Comparison of ENCODE assay signal across 9 mouse cellular contexts in the genomic region with DNA sequence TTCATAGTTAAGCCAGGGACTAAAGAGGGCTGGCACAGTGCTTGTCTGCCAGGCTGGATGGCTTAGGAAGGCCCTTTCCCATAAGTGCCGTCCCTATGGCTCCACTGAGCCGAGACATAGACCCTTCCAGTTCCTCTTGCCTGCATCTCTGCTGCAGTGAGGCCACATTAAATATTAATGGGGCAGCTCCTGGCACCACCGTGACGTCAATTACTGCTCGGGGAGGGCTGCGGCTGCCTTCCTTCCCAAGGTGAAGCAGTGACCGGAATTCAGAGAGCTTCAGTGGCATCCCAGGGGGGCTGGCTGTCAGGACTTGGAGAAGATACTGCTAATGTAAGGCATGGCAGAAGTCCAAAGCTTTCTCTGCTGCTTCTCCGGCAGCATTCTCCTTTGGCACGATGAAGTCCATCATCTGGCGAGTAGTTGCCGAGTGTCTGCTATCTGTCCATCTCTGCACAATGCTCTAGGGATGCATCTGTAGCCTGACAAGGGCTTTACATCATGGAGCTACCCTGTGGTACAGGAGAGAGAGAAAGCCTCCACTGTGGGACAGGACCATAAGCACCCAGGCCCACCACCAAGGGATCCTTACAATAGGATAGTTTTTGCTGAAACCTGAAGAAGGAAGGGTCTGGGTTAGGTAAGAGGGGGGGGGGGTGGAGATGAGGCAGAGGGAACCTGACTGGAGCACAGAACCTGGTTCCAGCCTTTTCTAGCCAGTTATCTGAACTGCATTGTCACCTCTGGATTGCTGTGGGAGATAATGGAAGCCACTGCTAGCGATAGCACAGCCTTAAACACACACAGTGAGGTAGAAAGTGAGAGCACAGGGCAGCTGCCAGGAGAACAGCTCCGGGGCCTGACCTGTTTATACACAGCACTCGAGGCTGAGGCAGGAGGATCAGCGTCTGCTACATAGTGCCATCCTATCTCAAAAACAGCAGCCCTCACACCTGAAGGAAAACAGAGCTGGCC. TPM values are rescaled to one million over a fixed set of nuclear protein-coding genes. Genes with fewer than 3 reads are reported as not detected.
DNase-seq lines count a peak whose midpoint lies in the region; ATAC-seq lines count a peak whose summit lies in the region.
"Had no signal": no experiment of that assay in that cellular context is flagged by ENCODE, and none has a peak within 500 bp of the region (broad histone marks: within the 10 kb centered on the region; RNA-seq: fewer than 3 reads in every experiment).

No protein-coding gene starts in this region.

- DNase-seq in neural tube, embryonic 11.5 days (ENCODE audit: low spot score): peak; percentile 57
- no peak for DNase-seq in neural tube, embryonic 10.5 days (ENCODE audit: extremely low spot score, low spot score)
- DNase-seq in layer of hippocampus, postnatal 10 days (ENCODE audit: low spot score in 2 of 2): no peak
- DNase-seq in spleen, adult 18-20 months: no peak
- no peak for DNase-seq in thymus, postnatal 25 days

- no peak overlapping the region for H3K9ac ChIP-seq in neural tube, embryonic 11.5 days (ENCODE audit: low read length)
- no peak overlapping the region for H3K9ac ChIP-seq in embryonic facial prominence, embryonic 12.5 days
- H3K9ac ChIP-seq in kidney, embryonic 16.5 days (replicated peaks; ENCODE audit: low read length): no peak overlapping the region
- no peak overlapping the region for H3K9ac ChIP-seq in stomach, embryonic 15.5 days
- H3K9ac ChIP-seq: heart, embryonic 12.5 days had no signal

- H3K4me3 ChIP-seq in neural tube, embryonic 11.5 days (ENCODE audit: low read depth, low read length): no peak overlapping the region
- no peak overlapping the region for H3K4me3 ChIP-seq in embryonic facial prominence, embryonic 12.5 days
- H3K4me3 ChIP-seq in kidney, embryonic 16.5 days (ENCODE audit: low read length): no peak overlapping the region
- H3K4me3 ChIP-seq in stomach, embryonic 15.5 days (replicated peaks): no peak overlapping the region
- H3K4me3 ChIP-seq: heart, embryonic 12.5 days had no signal

- no peaks in the 10 kb centered on the region for H3K27me3 ChIP-seq in neural tube, embryonic 11.5 days (ENCODE audit: control insufficient read depth, insufficient read depth, low read length)
- H3K27me3 ChIP-seq in embryonic facial prominence, embryonic 12.5 days: no peaks in the 10 kb centered on the region
- H3K27me3 ChIP-seq in kidney, embryonic 16.5 days (ENCODE audit: insufficient read depth, low read length): no peaks in the 10 kb centered on the region
- H3K27me3 ChIP-seq in stomach, embryonic 15.5 days (replicated peaks): no peaks in the 10 kb centered on the region
- H3K27me3 ChIP-seq: heart, embryonic 12.5 days had no signal

- H3K4me1 ChIP-seq in neural tube, embryonic 11.5 days (ENCODE audit: control insufficient read depth, insufficient read depth, low read length): no peaks in the 10 kb centered on the region
- H3K4me1 ChIP-seq in embryonic facial prominence, embryonic 12.5 days: peaks cover 13% of the 10 kb centered on the region
- H3K4me1 ChIP-seq in kidney, embryonic 16.5 days (ENCODE audit: insufficient read depth, low read length): peaks cover 6% of the 10 kb centered on the region; the same call in 1 of the 2 replicates
- peaks cover 9% of the 10 kb centered on the region; the same call in 1 of the 2 replicates for H3K4me1 ChIP-seq in stomach, embryonic 15.5 days

- no peak overlapping the region for H3K4me2 ChIP-seq in neural tube, embryonic 11.5 days (ENCODE audit: low read depth)
- H3K4me2 ChIP-seq in embryonic facial prominence, embryonic 12.5 days (replicated peaks): 0 out of 2 replicates have a peak overlapping the region, but pooled peaks have one; percentile 5
- peak overlapping the region; percentile 8; the same call in 1 of the 2 replicates for H3K4me2 ChIP-seq in kidney, embryonic 16.5 days (replicated peaks; ENCODE audit: low read depth, low read length)
- no peak overlapping the region for H3K4me2 ChIP-seq in stomach, embryonic 15.5 days
- H3K4me2 ChIP-seq: heart, embryonic 12.5 days had no signal

- peak overlapping the region; percentile 58; the same call in 1 of the 2 replicates for H3K27ac ChIP-seq in neural tube, embryonic 11.5 days (ENCODE audit: low read depth, low read length)
- peak overlapping the region; percentile 50; the same call in 1 of the 2 replicates for H3K27ac ChIP-seq in embryonic facial prominence, embryonic 12.5 days
- no peak overlapping the region for H3K27ac ChIP-seq in kidney, embryonic 16.5 days (ENCODE audit: low read length)
- peak overlapping the region; percentile 6; the same call in 1 of the 2 replicates for H3K27ac ChIP-seq in stomach, embryonic 15.5 days

- no peaks in the 10 kb centered on the region for H3K9me3 ChIP-seq in neural tube, embryonic 11.5 days (ENCODE audit: control insufficient read depth, low read length)
- H3K9me3 ChIP-seq in embryonic facial prominence, embryonic 12.5 days: no peaks in the 10 kb centered on the region
- H3K9me3 ChIP-seq in kidney, embryonic 16.5 days (ENCODE audit: low read length): no peaks in the 10 kb centered on the region
- no peaks in the 10 kb centered on the region for H3K9me3 ChIP-seq in stomach, embryonic 15.5 days
- H3K9me3 ChIP-seq: heart, embryonic 12.5 days had no signal

- peak; percentile 35; the same call in 1 of the 2 replicates for ATAC-seq in neural tube, embryonic 11.5 days (ENCODE audit: insufficient read depth, low FRiP score, low TSS enrichment)
- ATAC-seq in embryonic facial prominence, embryonic 12.5 days (ENCODE audit: insufficient number of reproducible peaks, insufficient read depth, low FRiP score, low TSS enrichment): no peak
- peak; percentile 44; the same call in 1 of the 2 replicates for ATAC-seq in kidney, embryonic 16.5 days (ENCODE audit: low FRiP score, low TSS enrichment)
- ATAC-seq in stomach, embryonic 15.5 days (ENCODE audit: insufficient read depth, low FRiP score, low read depth): no peak

- 46% methylated on average over 15 of the region's 15 CpGs for WGBS in neural tube, embryonic 11.5 days
- 40% methylated on average over 15 of the region's 15 CpGs for WGBS in embryonic facial prominence, embryonic 12.5 days
- 42% methylated on average over 15 of the region's 15 CpGs for WGBS in kidney, embryonic 16.5 days
- WGBS in stomach, embryonic 15.5 days: 42% methylated on average over 15 of the region's 15 CpGs

- no peaks in the 10 kb centered on the region for H3K36me3 ChIP-seq in neural tube, embryonic 11.5 days (ENCODE audit: control insufficient read depth, insufficient read depth, low read length)
- H3K36me3 ChIP-seq in embryonic facial prominence, embryonic 12.5 days: no peaks in the 10 kb centered on the region
- H3K36me3 ChIP-seq in kidney, embryonic 16.5 days (ENCODE audit: insufficient read depth, low read length): no peaks in the 10 kb centered on the region
- no peaks in the 10 kb centered on the region for H3K36me3 ChIP-seq in stomach, embryonic 15.5 days
- H3K36me3 ChIP-seq: heart, embryonic 12.5 days had no signal

RNA-seq across cellular contexts. Expression of a gene that starts 7.2 kb away (rescaled TPM):
- 483 and 486 TPM in 2 replicates for polyA plus RNA-seq in neural tube, embryonic 11.5 days (2014; fragmentation: Nextera tagmentation; extraction: Ambion mirVana)
- polyA plus RNA-seq in embryonic facial prominence, embryonic 12.5 days (2016; fragmentation: Nextera tagmentation; extraction: Ambion mirVana): 397 and 405 TPM in 2 replicates
- 369 and 385 TPM in 2 replicates for polyA plus RNA-seq in kidney, embryonic 16.5 days (2015; fragmentation: Nextera tagmentation; extraction: Ambion mirVana)
- 428 and 431 TPM in 2 replicates for polyA plus RNA-seq in stomach, embryonic 15.5 days (2015; fragmentation: Nextera tagmentation; extraction: Ambion mirVana)
- 1,000 to 10,000 TPM; 1,193 to 1,271 TPM for total RNA-seq in layer of hippocampus, postnatal 10 days (2021)

Comparison
In these comparisons a context has a peak if more than half of its experiments do, and no peak if none do; other contexts are left out.
1. ATAC-seq: peak in neural tube, embryonic 11.5 days (single experiment) and kidney, embryonic 16.5 days (single experiment); none in embryonic facial prominence, embryonic 12.5 days (single experiment) and stomach, embryonic 15.5 days (single experiment).
2. H3K4me2 ChIP-seq: peak in embryonic facial prominence, embryonic 12.5 days (single experiment) and kidney, embryonic 16.5 days (single experiment); none in neural tube, embryonic 11.5 days (single experiment) and stomach, embryonic 15.5 days (single experiment).